Mouse (Mus musculus): ENCODE measurements around the gene Dhx15.

- TF ChIP-seq MYOD1 (IDR thresholded peaks at IDR 0.05; ENCODE audit: control insufficient read depth, insufficient read length, low read depth) (no peak), CTCF (IDR thresholded peaks at IDR 0.05; ENCODE audit: control insufficient read depth, insufficient read depth, insufficient read length) (no peak), USF1 (IDR thresholded peaks at IDR 0.05; ENCODE audit: low read depth) (no peak), MAX (IDR thresholded peaks at IDR 0.05) (no peak), MYOG (IDR thresholded peaks at IDR 0.05; ENCODE audit: control insufficient read depth, extremely low read depth, insufficient read length) (no peak)
These were observed 72.5 kb downstream of the Dhx15 start for GRCm38 (mm10) chr5:52117829-52118228.
